Mouse (Mus musculus) thymus, postnatal 10 days (tissue): ENCODE data around the gene Mettl6.

ENCODE experiments used
- DNase-seq, 2 experiments: peaks; one replicate each; pipeline ENCODE4 v3.0.0; 2021; ENCODE audit warnings: low spot score in 2 of 2

The Mettl6 gene

DNA sequence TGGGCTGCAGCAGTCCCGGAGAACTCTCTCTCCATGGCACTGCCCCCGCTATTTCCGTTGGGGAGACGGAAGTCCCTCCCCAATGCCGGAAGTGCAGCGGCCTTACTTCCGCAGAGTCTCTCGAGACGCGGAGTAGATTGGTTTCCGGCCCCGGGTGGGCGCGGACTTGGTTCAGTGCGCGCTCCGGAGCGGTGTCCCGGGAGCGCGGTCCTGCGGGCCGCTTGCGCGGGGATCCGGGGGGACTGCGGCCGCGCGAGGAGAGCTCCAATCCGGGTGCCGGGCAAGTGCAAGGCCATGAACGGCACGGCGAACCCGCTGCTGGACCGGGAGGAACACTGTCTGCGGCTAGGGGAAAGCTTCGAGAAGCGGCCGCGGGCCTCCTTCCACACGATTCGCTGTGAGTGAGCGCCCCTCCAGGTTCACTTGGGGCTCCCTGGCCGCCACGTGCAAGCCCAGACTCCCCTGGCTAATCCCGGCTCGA is at the start of gene Mettl6:
Gene Mettl6, minus strand, starts transcription at position 66 of the 481 bp plus-strand sequence.
- DNase-seq: peak; percentile 87 to 91

DNA sequence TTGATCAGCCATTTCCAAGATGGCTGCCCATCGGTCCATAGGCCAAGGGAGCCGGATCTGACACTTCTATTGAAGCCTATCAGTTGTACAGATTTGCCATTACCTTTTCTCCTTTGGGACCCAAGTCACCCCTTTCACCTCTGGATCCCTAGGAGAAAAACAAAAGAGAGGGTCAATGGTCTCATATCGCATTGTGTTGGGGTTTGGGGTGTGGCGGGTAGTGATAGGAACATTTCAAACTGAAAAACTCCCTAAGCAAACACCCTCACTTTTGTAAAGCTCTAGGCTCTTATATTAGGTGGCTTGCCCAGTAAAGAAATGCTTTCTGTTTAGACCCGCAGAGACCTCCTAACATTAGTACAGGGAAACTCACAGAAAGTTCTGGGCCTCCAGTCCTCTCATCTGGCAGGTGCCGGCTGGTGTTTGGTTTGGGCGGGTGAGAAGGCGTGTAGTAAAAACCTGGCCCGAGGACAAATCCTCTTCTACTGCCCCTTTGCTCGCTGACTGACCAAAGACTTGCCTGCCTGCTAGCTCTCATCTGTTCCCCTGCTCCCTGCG is 49.1 kb upstream of the Mettl6 start:
- no peak for DNase-seq

DNA sequence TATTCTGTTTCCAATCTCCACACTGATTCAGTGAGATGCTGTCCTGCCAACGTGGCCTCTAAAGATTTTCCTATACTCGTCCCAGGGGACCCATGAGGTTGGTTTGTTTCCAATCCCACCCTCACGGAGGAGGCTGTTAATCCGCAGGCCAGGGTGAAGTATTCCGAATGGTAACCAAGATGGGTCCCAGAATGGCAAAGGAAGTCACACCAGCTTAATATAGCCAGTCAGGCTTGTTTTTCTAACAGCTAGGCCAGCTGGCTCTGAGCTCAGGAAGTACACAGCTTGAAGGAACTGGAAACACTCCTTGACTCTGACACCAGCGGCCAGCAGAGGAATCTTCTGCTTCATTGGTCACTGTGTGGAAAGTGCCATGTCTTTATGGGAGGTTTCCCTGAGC is 42.5 kb upstream of the Mettl6 start:
- no peak for DNase-seq

DNA sequence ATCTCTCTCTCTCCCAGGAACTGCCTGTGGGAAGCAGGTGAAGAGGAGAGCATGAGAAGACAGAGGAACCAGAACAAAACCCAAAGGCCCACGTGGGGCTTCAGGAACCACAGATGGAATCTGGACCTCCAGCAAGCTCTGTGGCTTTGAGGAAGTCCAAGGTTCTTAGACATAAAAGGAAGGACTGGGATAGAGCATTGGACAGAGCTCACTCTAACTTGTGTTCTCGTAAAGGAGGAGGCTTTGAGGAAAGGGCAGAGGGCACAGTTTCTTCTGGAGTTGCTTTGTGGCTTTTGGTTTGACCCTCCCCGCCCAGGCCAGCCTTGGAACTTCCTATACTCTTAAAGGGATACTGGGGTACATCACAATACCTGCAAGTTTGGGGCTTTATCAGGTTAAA is 37.8 kb upstream of the Mettl6 start:
- no peak for DNase-seq

DNA sequence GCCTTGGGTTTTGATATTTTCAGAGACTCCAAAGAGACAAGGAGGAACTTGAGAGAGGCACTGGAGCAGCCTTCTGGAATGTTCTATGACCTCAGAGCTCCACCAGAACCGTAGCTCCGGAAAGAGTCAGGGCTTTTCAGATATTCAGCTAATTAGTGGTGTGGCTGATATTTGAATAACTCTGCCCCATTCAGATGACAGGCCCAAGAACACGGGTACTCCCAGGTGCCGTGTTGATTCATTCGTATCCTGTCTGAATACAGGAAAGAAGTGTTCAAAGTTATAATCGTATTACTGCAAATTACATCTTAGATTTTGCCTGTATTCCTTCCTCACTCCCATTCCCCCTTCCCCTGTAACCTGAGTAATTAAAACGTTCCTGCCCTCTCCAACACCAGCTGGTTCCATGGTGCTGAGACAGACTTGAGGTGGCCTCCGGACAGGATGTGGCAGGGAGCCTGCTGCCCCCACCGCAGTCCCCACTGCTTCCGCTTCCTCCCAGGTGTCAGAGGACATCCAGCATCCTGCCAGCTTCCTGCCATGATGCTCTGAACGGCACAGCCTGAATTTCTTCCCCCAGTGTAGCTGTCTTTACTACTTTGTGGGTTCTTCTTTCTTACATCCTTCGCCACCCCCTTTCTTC is 36.8 kb upstream of the Mettl6 start:
- peak; percentile 86 to 90 for DNase-seq

DNA sequence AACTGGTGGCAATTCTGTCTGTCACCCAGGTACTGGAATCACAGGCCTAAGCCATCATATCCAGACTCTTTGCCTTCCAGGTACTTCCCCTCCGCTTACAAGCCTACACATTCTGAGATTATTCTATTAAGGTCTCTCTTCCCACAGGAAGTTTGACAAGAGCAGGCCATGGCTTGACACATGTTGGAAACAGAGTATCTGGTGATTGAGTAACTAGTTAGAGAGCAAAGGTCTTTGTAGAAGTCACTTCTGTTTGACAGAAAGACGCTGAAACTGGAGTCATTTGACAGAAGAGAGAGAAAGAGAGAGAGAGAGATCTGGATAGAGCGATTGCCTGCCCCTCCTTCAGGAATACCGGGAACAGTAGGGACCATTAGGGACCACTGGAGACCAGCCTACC is 36.0 kb upstream of the Mettl6 start:
- DNase-seq: no peak

DNA sequence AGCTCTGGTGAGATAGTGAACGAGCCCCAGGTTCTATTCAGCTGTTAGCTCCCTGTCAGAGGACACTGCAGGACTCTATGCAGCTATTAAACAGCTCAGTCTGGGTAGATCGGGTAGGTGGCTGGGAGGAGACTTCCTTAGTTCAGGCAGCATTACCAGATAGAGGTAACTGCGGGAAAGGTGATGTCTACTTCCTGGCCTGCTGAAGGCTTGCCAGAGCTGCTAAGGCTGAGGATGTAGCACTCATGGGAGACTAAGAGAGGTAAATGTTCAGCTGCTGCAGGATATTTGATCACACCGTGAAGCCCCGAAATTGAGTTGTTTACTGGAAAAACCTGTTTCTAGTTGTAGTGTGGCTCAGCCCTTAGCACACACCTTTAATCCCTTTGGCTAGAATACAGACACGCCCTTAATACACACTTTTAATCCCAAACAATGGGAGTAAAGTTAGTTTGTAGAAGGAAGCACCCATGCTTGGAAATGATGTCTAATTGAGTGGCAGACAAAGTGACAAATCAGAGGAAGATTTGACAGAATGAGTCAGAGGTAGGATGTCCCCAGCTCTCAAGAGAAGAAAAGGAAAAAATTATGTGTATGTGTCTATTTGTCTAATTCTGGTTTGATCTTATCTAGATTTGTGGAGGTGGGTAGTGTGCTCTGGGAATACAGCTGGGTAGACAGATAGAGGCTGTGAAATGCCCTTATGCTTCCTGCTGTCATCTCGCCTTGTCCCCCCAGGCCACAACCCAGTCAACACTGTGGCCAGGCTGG is 30.4 kb upstream of the Mettl6 start:
- DNase-seq: no peak

DNA sequence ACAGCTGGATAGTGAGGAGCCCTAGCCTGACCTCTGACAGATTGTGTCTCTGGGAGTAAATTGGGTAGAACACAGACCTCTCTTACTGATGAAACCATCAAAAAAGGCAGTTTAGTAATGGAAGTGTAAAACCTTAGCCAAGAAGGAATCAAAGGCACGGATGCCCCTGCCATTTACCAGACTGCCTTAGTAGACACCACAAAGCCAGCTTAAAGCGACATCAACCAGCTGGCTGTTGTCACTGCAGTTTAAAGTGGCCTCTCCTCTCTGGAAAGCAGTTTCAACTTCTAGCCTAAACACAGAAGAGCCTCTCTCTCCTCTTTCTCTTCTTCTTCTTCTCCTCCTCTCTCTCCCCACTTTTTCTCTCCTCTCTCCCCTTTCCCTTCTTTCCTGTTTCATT is 26.5 kb upstream of the Mettl6 start:
- peak in 1 of 2 experiments; percentile 57 for DNase-seq

DNA sequence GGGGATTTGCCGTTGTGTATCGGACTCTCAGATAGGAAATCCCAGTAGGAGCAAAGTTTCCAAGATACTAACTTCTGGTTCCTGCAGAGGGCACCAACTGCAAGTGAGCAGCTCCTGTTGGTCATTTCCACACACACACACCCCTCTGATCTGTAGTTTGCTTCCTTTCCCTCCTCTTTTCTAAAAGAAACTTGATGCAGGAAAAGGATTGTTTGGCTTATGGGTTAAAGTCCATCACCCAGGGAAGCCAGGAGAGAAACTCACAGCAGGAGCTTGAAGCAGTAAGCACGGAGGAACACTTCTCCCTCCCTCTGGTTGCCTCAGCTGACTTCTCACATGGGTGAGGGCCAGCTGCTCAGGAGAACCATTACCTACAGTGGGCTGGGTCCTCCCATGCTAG is 24.3 kb upstream of the Mettl6 start:
- DNase-seq: peak in 1 of 2 experiments; percentile 7

DNA sequence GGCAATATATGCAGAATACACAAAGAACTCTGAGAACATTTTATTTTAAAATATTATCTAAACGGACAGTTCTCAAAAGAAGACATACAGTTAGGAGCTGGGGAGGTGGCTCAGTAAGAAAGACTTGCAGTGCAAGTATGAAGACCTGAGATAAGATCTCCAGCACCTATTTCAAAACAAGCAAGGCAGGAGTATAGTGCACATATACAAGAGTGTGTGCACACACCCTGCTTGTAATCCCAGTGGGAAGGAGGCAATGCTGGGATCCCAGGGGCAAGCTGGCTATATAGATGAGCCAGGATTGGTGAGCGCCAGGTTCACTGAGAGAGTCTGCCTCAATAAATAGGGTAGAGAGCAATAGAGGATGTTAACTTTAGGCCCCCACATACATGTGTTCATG is 21.1 kb upstream of the Mettl6 start:
- DNase-seq: no peak

DNA sequence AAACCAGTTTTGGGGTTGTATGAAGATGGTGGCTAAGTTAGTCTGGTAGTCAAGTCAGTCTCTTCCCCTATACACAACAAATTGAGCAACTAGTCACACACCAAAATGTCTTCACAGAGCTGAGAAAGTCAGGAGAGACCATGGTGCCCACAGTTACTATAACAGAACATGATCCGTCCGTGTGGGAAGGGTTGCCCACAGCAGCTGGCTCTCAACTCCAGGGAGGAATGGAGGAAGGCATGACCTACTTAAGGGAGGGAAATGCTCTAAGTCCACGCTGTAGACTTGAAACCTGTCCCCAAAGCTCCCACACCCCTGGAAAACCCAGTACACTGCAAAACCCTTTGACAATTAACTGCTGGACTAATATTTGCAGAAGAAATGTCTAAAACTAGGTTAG is 15.5 kb upstream of the Mettl6 start:
- no peak for DNase-seq

DNA sequence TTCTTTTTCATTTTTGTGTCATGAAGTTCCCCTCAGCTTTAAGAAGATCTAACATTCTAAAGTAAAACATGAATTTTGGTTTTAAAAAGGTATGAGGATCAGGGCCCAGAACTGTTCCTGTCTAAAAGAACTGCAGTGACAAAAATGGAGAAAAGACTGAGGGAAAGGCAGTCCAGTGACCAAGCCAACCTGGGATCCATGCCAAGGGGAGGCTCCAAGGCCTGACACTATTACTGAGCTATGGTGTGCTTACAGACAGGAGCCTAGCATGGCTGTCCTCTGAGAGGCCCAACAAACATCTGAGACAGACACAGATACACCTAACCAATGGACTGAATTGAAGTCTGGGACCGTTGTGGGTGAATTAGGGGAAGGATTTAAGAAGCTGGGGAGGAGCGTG is 15.1 kb upstream of the Mettl6 start:
- no peak for DNase-seq

DNA sequence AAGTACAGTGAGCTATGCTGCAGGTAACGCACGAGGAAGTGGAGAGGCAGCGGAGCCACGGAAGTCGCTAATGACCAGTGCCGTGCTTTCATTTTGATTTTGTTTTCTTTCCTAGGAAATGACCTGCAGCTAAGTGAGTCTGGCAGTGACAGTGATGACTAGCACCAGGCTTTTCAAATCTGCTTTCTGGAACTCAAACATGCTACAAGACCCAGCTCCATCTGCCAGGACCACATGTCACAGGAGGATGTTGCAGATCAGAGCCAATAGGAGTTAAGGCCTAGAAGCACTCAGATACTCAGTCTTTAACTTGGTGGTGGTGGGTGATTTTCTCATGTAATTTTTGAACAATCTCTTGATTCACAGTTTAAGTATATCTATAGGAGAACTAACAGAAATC is 11.6 kb upstream of the Mettl6 start:
- no peak for DNase-seq

DNA sequence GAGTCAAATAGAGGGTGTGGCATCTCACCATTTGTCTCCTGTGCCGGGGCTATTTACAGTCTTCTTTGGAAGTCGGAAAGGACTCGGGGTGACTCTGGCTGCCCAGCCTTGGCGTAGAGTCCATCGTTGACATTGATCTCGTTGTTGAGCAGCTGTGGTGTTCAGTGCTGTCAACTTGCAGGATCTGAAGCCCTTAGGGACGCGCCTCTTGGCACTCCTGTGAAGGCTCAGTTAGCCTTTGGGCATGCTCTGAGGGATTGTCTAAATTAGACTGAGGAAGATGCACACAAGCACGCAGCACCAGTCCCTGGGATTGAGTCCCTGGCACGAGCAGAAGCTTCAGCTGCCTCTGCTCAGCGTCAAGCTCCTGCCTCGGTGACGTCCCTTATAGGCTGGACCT is 8.6 kb upstream of the Mettl6 start:
- no peak for DNase-seq

DNA sequence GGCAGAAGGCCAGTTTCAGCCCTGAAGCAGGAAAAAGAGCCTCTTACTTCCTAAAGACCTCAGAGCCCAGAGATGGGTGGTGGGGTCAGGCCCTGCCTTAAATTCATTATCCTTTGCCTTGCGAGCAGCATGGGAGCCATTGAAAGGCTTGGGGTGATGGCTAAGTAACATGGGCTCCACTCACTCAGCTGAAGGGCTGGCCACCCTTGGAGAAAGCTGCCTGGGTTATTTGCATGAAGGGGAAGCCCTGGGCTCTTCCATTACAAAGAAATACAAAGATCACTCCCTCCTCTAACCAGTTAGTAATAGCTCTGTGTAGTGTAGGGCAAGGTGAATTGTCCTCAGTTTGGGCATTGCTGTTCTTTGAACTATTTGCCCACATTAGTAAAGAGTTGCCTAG is 4.7 kb upstream of the Mettl6 start:
- DNase-seq: no peak

DNA sequence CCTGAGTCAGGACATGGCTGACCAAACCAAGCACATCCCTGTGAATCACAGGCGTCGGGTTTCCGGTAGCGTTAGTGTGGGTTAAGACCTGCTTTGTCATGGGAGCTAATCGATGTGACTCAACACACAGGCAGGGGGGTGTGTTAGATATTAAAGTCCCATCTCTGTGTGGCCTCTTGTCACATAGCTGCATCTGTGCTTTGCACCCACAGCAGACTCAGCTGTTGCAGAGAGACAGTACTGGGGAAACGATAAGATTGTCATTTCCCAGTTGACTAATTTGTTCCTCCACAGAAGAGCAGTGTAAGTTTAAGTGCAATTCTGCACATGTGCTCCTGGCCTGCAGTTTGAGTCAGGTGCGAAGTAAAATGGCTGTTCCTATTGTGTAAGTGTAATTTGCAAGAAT is 1.4 kb upstream of the Mettl6 start:
- DNase-seq: no peak

DNA sequence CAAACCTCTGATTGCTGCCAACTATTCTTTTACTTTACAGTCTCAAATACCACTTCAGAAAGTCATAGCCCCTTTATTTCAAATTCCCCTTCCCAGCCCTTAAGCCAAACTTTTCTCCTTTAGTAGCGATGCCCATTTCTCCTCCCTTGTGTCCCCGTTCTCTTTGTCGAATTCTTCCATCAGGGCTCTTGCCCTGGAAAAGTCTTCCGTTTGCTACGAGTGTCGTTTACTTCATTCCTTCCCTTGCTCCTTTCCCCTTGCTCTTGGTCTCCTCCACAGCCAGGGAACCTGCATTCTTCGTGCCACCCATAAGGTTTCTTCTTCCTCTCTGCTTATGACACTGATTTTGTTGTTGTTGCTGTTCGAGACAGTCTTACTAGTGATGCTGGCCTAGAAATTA is 698 bp upstream of the Mettl6 start:
- no peak for DNase-seq

DNA sequence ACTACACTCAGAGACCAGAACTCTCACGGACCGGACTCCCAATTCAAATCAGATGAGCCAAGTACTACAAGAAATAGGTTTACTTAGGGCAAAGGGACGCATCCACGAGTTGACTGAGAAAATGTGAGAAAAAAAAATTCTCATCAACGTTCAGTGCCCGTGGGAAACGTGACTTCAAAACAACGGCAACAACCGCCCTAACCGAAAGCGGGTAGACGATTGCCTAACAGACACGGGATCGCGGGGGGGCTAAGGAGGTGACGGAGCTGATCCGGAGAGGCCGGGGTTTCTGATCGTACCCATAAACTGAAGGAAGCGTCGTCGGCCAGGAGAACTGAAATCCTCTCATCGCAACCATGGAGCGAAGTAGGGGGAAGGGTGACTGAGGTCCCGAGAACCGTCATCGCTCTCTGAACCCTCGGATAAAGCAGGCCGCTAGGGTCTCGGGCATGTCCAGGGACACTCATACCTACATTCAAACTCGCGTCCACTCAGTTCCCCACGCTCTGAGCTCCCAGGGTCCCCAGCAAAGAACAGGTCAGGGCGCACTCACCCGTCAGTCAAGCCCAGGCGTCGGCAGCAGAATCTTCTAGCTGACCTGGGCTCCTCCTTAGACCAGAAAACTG is 378 bp downstream of the Mettl6 start, which contains the start of gene Eaf1:
Gene Eaf1, plus strand, starts transcription at position 51 of the 626 bp plus-strand sequence.
- DNase-seq: peak; percentile 44 to 55

DNA sequence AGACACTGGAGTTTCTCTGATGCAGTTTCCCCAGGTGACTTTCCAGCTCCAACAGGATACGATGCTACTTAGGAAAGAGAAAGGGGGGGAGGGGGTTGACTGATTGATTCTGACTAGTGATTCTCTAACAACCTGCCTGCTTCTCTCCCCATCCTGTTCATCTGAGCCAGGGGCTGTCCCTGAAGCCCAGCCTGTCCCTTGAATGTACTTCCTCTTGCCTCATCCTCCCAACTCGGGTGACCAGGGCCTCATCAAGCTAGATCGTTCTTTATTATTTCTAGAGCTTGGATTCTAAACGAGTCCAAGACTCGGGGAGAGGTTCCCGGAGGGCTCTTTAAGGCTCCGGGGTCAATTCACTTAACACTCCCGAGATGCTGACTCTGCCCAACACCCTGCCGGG is 939 bp downstream of the Mettl6 start:
- DNase-seq: no peak

DNA sequence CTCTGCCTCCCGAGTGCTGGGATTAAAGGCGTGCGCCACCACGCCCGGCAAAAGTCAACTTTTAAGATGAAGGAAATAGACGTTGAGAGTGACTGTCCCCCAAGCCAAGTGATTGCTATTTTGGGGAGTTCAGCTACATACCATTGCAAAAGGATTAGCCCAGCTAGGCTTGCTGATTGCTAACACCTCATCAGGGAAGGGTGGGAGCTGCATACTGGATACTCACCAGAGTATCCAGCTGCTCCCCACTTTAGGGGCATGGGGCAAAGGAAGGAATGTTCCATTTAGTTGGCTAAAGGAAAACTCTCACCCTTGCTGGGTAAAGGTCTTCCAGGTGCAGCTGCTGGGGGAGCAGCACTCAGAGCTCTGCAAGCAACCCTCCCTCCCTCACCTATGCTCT is 6.8 kb downstream of the Mettl6 start:
- no peak for DNase-seq

DNA sequence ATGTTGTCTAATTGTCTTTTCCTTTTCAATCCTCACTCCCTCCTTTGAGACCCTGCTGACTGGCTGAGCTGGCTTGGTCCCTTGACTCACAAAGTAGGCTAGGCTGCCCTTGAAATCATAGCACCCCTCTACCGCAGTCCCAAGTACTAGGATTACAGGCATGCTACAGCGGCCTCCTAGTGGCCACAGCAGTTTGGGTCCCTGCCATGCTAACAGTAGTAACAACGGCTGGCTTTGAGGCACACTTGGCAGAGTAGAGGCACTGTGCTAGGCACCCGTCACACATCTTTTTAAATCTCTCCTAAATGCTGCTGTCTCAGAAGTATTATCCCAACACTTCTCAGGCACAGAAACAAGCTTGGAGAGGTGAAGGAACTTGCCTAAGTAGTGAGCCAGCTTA is 8.4 kb downstream of the Mettl6 start:
- DNase-seq: no peak

DNA sequence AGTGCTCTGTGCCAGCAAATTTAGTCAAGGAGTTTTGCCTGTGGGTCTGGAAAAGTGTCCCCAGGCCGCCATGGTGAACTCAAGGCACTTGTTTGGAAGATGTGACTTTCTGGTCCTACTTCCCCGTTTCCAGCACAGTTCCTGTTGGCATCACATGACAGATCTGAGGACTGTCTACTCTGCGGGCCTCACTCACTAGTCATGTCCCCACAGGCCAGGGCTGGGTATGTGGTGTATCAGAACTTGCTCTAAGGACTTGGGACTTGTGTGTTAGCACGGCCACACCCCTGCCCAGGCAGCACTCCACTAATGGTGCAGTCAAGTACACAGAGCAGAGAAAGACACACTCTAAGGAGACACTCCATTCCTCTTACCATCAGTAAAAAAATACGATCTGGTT is 12.4 kb downstream of the Mettl6 start:
- no peak for DNase-seq

DNA sequence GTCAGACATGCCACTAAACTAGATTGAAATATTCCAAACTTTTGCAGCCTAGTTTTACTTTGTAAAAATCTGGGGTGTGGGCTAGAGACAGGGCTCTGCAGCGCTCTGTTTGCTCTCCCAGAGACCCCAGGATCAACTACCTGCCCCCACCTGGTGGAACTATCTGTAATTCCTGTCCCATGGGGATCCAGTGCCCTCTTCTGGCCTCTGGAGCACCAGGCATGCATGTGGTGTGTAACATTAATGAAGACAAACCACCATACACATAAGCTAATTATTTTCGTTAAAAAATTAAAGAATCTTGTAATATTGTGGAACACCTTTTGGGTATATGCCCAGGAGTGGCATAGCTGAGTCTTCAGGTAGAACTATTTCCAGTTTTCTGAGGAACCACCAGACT is 21.5 kb downstream of the Mettl6 start:
- no peak for DNase-seq
